Mouse (Mus musculus): ENCODE data around the gene Slc22a2.
"Not testable (repeated sequence)": the region's sequence is repeated elsewhere in the genome, so short reads cannot be mapped to it uniquely, and the experiment has no call there.

Gene Slc22a2

DNA sequence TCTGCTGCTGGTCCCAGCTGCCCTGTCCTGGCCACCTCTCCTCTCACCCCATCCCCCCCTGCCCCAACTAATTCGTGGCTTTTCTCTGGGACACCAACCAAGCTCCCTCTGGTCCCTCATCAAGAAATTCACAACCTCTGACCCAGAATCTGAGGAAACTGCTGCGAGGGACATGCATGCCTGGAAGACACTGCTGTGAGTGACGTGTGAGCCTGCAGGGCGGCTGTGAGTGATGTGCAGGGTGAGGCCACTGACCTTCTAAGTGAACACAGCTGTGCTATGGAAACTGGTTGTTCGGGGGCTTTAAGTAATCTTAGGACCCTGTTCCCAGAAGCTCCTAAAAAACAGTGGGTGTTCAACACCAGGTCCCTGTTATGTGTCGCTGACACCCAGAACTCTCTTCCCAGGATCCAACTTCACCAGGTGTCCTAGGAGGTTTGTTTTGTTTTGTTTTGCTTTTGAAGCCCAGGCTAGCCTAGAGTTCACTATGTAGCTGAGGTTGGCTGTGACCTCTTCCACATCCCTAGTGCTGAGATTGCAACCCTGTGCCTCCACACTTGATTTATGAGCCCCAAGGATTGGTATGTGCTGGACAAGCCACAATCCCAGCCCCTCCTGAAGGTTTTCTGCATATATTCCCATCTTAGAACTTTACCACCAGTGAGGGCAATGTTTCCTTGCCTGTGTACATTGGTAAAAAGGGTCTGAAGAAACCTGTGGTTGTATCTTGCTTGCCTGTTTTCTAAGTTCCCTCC, 47.2 kb downstream of the Slc22a2 start:
- no peak for DNase-seq (ENCODE audit: low spot score in 2 of 2)

GRCm38 (mm10) chr17:12631771-12632600, 48.1 kb downstream of the Slc22a2 start:
- no peak for DNase-seq (ENCODE audit: low spot score in 2 of 2)

- DNase-seq (ENCODE audit: low spot score in 2 of 2), result no peak
Observed at GRCm38 (mm10) chr17:12634814-12635213, 50.9 kb downstream of the Slc22a2 start.

DNA sequence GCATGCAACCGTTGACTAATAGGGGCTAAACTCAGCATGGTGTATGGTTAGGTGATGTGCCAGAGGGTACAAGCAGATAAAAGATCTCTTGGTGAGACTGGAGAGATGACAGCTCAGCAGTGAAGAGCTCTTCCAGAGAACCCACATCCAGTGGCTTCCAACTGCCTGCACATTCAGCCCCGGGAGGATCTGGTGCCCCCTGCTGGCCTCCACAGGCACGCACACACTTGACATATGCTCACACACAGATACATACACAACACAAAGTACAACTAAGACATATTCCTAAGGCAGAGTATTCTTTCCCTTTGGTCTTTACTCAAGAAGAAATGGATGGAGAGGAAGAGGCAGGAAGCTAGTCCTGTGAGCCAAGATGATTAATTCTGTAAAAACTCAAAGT, 55.7 kb downstream of the Slc22a2 start:
- no peak for DNase-seq (ENCODE audit: low spot score in 2 of 2)

GRCm38 (mm10) chr17:12641087-12641486, 57.2 kb downstream of the Slc22a2 start:
- no peak for DNase-seq (ENCODE audit: low spot score in 2 of 2)

- DNase-seq (ENCODE audit: low spot score in 2 of 2), result no peak
Observed at GRCm38 (mm10) chr17:12645461-12645860, 61.5 kb downstream of the Slc22a2 start.

DNA sequence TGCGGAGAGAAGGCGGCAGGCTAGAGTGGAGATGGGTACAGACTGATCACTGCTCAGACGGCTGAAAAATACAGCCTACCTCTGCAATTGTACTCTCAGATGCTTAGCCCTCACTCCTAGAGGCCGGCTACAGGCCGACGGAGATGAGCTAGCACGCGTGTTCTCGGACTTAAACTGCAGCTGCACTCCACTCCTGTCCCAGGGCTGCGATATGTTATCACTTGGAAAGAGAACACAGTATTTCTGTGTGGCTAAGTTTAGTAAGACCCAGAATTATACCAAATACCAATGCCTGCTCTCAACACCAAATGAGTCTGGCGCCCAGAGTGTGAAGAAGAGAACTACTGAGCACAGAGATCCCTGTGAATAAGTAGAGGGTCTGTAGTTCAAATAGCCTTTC, 68.7 kb downstream of the Slc22a2 start:
- DNase-seq (ENCODE audit: low spot score in 2 of 2), result no peak

DNA sequence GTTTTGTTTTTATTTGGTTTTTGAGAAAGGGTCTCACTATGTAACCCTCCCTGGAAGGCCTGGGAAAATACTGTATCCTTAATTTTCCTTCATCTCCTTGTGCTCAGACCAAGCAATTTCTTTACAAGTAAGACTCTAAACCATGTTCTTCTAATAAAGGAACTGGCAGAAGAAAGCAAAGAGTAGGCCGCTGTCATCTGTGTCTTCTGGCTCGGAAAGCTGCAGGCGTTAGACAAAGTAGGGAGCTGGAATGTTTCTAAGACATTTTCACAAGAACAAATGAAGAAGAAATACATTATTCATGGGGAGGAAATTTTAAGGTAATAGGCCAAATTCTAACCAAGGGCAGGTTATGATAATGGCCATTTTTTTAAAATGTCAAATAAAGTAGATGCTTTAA, 70.1 kb downstream of the Slc22a2 start:
- DNase-seq (ENCODE audit: low spot score in 2 of 2), result no peak

DNA sequence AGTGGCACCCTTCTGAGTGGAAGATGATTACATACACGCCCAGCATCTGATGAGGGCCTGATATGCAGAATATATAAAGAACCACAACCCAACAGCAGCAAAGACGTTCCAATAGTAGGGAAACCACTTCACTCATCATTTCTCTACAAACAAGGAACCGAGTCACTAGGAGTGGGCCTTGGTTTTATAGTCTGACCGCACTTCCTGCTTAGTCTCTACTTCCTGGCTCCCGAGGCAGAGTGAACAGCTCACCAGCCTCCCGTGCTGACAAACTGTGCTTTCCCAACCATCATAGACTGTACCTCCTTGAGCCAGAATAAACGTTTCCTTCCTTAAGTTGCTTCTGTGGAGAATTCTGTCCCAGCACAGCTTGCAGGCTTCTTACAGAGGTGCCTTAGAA, 71.9 kb downstream of the Slc22a2 start:
- DNase-seq (ENCODE audit: low spot score in 2 of 2), result no peak

DNA sequence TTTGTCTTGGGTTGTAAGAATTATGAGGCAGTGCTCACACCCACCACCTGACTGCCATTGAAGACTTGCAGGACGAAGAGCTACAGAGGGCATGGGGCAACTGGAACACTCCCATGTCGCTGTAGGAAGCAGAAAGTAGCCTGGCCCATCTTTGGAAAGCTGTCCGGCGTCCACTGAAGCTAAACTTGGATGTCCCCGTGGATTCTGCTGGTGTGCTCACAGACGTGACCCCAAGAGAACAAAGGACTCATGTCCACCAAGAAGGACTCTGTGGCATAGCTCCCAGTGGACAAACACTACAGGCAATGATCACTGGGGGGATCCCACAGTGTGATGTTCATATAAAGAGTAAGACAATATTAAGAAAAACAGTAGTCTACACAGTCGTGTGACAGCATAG, 74.9 kb downstream of the Slc22a2 start:
- DNase-seq (ENCODE audit: low spot score in 2 of 2), result no peak

- DNase-seq (ENCODE audit: low spot score in 2 of 2), result no peak
Observed at GRCm38 (mm10) chr17:12659233-12659632, 75.3 kb downstream of the Slc22a2 start.

DNA sequence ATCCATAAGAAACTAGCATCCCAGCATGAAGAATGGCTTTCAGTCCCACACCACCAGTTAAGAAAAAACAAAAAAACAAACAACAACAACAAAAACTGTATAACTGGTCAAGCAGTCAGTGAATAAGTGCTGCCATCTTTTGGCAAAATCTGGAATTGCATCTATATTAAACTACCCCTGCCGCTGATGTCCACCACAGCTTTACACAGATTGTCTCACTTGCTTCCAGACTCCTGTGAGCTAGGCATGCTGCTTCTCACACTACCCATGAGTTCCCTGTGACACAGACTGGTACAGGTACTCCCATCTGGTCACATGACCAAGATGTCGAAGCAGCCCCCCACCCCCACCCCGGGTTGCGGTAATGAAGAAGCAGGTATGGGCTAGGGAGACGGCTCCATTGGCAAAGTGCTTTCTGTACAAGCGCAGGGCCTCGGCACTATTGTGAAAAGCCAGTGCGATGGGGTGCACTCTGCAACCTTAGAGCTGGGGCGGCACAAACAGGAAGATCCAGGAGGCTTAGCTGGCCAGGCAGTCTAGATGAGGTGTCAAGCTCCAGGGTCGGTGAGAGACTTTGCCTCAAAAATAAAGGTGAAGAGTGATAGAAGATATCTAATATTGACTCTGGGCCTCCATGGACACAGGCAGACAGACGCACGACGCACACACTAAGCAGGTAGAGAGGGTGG, 76.8 kb downstream of the Slc22a2 start:
- DNase-seq (ENCODE audit: low spot score in 2 of 2), result no peak

GRCm38 (mm10) chr17:12664156-12664555, 80.2 kb downstream of the Slc22a2 start:
- DNase-seq (ENCODE audit: low spot score in 2 of 2), result no peak

- no peak for DNase-seq (ENCODE audit: low spot score in 2 of 2)
Observed at GRCm38 (mm10) chr17:12668478-12669362, 84.8 kb downstream of the Slc22a2 start.

DNA sequence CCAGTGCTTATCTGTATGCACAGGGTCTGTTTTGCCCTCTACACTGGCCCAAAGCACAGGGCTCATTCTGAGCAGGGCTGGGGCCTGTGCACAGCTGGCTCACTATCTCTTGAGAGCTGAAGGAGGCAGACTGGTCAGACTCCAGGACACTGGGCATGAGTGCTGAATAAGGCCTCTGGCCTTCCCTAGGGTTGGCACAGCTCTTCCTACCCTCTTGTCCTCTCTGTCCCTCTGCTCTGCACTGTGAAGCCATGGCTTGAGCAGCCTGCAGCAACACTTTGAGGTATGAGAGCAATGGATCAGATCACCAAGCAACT, 85.4 kb downstream of the Slc22a2 start:
- DNase-seq (ENCODE audit: low spot score in 2 of 2), result no peak

DNA sequence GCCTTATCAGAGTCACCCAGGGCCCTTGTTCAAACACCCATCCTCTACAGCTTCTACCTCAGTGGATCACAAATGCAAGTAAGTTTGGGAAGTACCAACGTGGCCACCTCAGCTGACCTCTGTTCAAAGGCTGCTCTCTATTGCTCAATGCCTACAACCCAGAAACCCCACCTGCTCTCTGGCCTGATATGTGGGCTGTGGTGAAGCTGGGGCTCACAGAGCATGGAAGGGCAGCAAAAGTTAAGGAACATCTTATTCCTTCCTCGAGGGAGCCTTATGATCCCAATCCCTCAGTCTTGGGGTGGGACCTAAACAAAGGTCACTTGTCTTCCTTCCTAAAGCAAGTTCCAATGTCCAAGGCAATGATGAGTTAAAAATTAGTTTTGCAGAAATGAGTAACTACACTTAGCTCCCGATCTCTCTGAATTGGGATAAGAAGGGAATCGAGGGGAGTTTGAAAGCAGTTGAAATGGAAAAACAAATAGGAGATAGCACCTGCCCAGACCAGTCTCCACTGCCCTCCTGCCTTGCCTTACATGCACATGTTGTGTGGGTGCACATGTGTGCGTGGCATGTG, 87.2 kb downstream of the Slc22a2 start:
- no peak for DNase-seq (ENCODE audit: low spot score in 2 of 2)

- DNase-seq (ENCODE audit: low spot score in 2 of 2), result no peak
Observed at GRCm38 (mm10) chr17:12672285-12672790, 88.4 kb downstream of the Slc22a2 start.

GRCm38 (mm10) chr17:12673871-12674270, 89.9 kb downstream of the Slc22a2 start:
- DNase-seq (ENCODE audit: low spot score in 2 of 2), result no peak

GRCm38 (mm10) chr17:12674980-12675379, 91.0 kb downstream of the Slc22a2 start:
- DNase-seq (ENCODE audit: low spot score in 2 of 2), result not testable (repeated sequence)

GRCm38 (mm10) chr17:12675646-12676045, 91.7 kb downstream of the Slc22a2 start, which contains the start of gene Slc22a1:
TSS of gene Slc22a1 (minus strand) at chr17:12675829.
- DNase-seq (ENCODE audit: low spot score in 2 of 2), result no peak

GRCm38 (mm10) chr17:12677139-12677538, 93.2 kb downstream of the Slc22a2 start:
- DNase-seq (ENCODE audit: low spot score in 2 of 2), result no peak

All from spleen, postnatal 14 days (tissue).